Mouse (Mus musculus) stomach, postnatal 0 days (tissue): Measurements from ENCODE around the gene Clec16a. TPM values are rescaled to one million over a fixed set of nuclear protein-coding genes. Genes with fewer than 3 reads are reported as not detected.

Experiments
- ATAC-seq: fragments of 200-750 bp; cut with Nextera tagmentation; 2 replicates; pipeline ENCODE4 v1.8.0; 2017; ENCODE audit not compliant: low FRiP score, low TSS enrichment
- DNase-seq: peaks from one replicate; pipeline ENCODE4 v3.0.0-alpha.2; 2016; ENCODE audit warnings: low spot score
- H3K27ac ChIP-seq: fragments of 300-500 bp; sonication (generic); replicated peaks from 2 replicates; pipeline ENCODE4 v1.5.1; 2014; ENCODE audit warnings: mild to moderate bottlenecking, control low read depth
- H3K27me3 ChIP-seq: fragments of 300-500 bp; sonication (generic); 2 replicates; pipeline ENCODE4 v1.6.1; 2014; ENCODE audit warnings: low read length; ENCODE audit not compliant: control insufficient read depth, insufficient read depth
- H3K36me3 ChIP-seq: fragments of 300-500 bp; sonication (generic); 2 replicates; pipeline ENCODE4 v1.6.1; 2014; ENCODE audit warnings: low read length, mixed read lengths; ENCODE audit not compliant: control insufficient read depth, insufficient read depth
- H3K4me1 ChIP-seq: fragments of 300-500 bp; sonication (generic); replicated peaks from 2 replicates; pipeline ENCODE4 v1.6.1; 2014; ENCODE audit warnings: antibody characterized with exemption; ENCODE audit not compliant: control insufficient read depth, insufficient read depth
- H3K4me2 ChIP-seq: fragments of 300-500 bp; sonication (generic); replicated peaks from 2 replicates; pipeline ENCODE4 v1.6.1; 2014; ENCODE audit warnings: low read depth, mild to moderate bottlenecking, control low read depth, moderate library complexity
- H3K4me3 ChIP-seq: fragments of 300-500 bp; sonication (generic); 2 replicates; pipeline ENCODE4 v1.5.1; 2014; ENCODE audit warnings: low read depth, low read length, control low read depth
- H3K9ac ChIP-seq: fragments of 300-500 bp; sonication (generic); 2 replicates; pipeline ENCODE4 v1.6.1; 2014; ENCODE audit warnings: mild to moderate bottlenecking, low read length, control low read depth, mixed read lengths
- H3K9me3 ChIP-seq: fragments of 300-500 bp; sonication (generic); 2 replicates; pipeline ENCODE4 v1.6.1; 2016; ENCODE audit warnings: low read length; ENCODE audit not compliant: control insufficient read depth
- CTCF ChIP-seq: IDR thresholded peaks from 2 replicates; pipeline ENCODE4 v1.5.1; 2016; ENCODE audit warnings: antibody characterized with exemption, low read depth, mild to moderate bottlenecking, moderate library complexity
- EP300 ChIP-seq: optimal IDR thresholded peaks from 2 replicates; pipeline ENCODE3; 2016; ENCODE audit warnings: antibody characterized with exemption
- WGBS: fragments of 180-500 bp; shearing (Covaris S2); extraction: QIAGEN DNeasy Blood & Tissue Kit; methylation state at CpG from one replicate; pipeline ENCODE4 v1.1.7; 2014; 5-methylcytosine and 5-hydroxymethylcytosine counted together
- polyA plus RNA-seq: library from polyadenylated mRNA; unstranded; fragments of >200 nt; fragmentation: Nextera tagmentation; extraction: Ambion mirVana; gene quantifications from 2 replicates; pipeline ENCODE4 v1.2.1, GENCODE M21; 2015

The Clec16a gene
- polyA plus RNA-seq, 1 experiment from 2014 or later = 28.1 TPM

DNA sequence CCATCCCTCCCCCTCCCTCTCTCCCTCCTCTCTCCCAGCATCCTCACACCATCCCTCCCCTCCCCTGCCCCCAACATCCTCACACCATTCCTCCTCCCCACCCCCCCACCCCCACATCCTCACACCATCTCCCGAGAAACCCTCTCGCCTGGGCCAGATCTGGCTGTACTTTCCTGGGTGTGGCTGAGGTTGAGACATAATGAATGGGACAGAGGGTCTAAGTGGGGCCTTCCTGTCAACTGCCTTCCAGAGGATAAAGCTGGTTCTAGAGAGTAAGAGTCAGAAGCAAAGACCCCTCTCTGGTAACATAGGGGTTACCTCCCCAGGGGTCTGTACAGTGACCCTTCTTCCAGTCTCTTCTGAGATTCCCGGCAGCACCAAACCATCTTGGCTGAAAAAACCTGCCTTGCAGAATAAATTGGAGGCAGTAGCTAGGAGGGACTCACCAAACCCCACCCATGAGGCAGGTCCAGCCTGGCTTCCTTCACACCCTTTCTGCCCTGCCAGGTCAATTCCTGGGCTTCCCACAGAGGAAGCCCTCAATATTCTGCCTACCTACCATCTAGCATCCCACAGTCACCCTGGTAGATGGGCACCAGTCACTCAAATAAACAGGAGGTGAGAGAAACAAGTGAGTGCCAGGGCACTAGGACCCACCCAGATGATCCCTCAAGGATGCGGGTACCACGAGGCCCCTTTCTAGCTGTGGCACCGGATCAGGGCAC is 218.6 kb downstream of the Clec16a start:
- no peaks in the 10 kb centered on the region for H3K36me3 ChIP-seq
- WGBS = 45% methylated on average over 6 of the region's 6 CpGs
- H3K4me1 ChIP-seq = no peaks in the 10 kb centered on the region
- no peaks in the 10 kb centered on the region for H3K9me3 ChIP-seq
- no peak overlapping the region for H3K4me2 ChIP-seq
- H3K27me3 ChIP-seq = no peaks in the 10 kb centered on the region
- H3K9ac ChIP-seq = no peak overlapping the region
- ATAC-seq = no peak
- DNase-seq = no peak
- TF ChIP-seq CTCF (no peak), EP300 (no peak)
- H3K4me3 ChIP-seq = no peak overlapping the region
- no peak overlapping the region for H3K27ac ChIP-seq

GRCm38 (mm10) chr16:10764323-10764722 is 219.2 kb downstream of the Clec16a start:
- no peak for TF ChIP-seq EP300
- TF ChIP-seq CTCF = no peak
- ATAC-seq = no peak
- 10% methylated on average over 2 of the region's 2 CpGs for WGBS

GRCm38 (mm10) chr16:10767158-10767557 is 222.0 kb downstream of the Clec16a start:
- DNase-seq = peak; percentile 65
- Histone ChIP-seq H3K9me3 (no peaks in the 10 kb centered on the region), H3K27me3 (no peaks in the 10 kb centered on the region), H3K4me3 (no peak overlapping the region), H3K27ac (no peak overlapping the region), H3K4me2 (no peak overlapping the region), H3K36me3 (no peaks in the 10 kb centered on the region), H3K9ac (no peak overlapping the region), H3K4me1 (no peaks in the 10 kb centered on the region)
- no peak for ATAC-seq
- TF ChIP-seq CTCF = peak; percentile 87
- no peak for TF ChIP-seq EP300
- WGBS = 46% methylated on average over 4 of the region's 4 CpGs

More at GRCm38 (mm10) chr16:10764323-10764722, 219.2 kb downstream of the Clec16a start:
- Histone ChIP-seq H3K27me3 (no peaks in the 10 kb centered on the region), H3K4me1 (no peaks in the 10 kb centered on the region), H3K9ac (no peak overlapping the region), H3K9me3 (no peaks in the 10 kb centered on the region), H3K4me3 (no peak overlapping the region), H3K36me3 (no peaks in the 10 kb centered on the region), H3K4me2 (no peak overlapping the region), H3K27ac (no peak overlapping the region)
- DNase-seq = no peak

- Histone ChIP-seq H3K9ac (no peak overlapping the region), H3K36me3 (no peaks in the 10 kb centered on the region), H3K4me3 (no peak overlapping the region), H3K4me2 (no peak overlapping the region), H3K27me3 (no peaks in the 10 kb centered on the region), H3K27ac (no peak overlapping the region), H3K4me1 (no peaks in the 10 kb centered on the region), H3K9me3 (no peaks in the 10 kb centered on the region)
- TF ChIP-seq EP300 (no peak), CTCF (no peak)
- 46% methylated on average over 9 of the region's 9 CpGs for WGBS
- ATAC-seq (peak; percentile 15; the same call in 1 of the 2 replicates), DNase-seq (peak; percentile 33)
Measured at GRCm38 (mm10) chr16:10768821-10769220, 223.7 kb downstream of the Clec16a start.

DNA sequence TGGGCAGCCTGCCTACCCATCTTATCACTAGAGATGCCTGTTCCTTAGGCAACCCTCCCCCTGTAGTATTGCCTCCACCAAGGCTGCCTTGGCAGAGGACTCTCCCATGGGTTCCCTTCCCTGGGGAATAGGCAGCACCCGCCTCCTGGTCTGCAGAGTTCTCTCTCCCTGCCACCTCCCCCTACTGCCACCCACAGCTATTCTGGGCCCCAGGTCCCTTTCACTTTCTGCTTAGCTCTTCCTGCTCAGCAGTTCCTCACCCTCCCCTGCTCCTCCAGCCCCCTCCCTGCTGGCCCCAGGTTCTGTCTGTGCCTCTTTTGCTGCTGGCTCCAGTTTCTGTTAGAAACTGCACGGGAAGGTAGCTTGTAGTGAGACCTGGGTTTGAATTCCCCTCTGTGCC is 224.5 kb downstream of the Clec16a start:
- 51% methylated on average over 2 of the region's 2 CpGs for WGBS
- H3K36me3 ChIP-seq = no peaks in the 10 kb centered on the region

More for the DNA sequence above, 224.5 kb downstream of the Clec16a start:
- H3K27me3 ChIP-seq = no peaks in the 10 kb centered on the region
- DNase-seq (no peak), ATAC-seq (no peak)
- TF ChIP-seq CTCF (no peak), EP300 (no peak)
- no peak overlapping the region for H3K27ac ChIP-seq
- no peaks in the 10 kb centered on the region for H3K9me3 ChIP-seq
- no peak overlapping the region for H3K4me3 ChIP-seq
- H3K9ac ChIP-seq = no peak overlapping the region
- H3K4me2 ChIP-seq = no peak overlapping the region
- no peaks in the 10 kb centered on the region for H3K4me1 ChIP-seq
